In genomic region chr11:117954094-117954493, GRCm38 (mm10) we compare ENCODE assay signal across 10 mouse cellular contexts. TPM values are rescaled to one million over a fixed set of nuclear protein-coding genes. Genes with fewer than 3 reads are reported as not detected.
DNase-seq lines count a peak whose midpoint lies in the region; ATAC-seq lines count a peak whose summit lies in the region.
"Had no signal": no experiment of that assay in that cellular context is flagged by ENCODE, and none has a peak within 500 bp of the region (broad histone marks: within the 10 kb centered on the region; RNA-seq: fewer than 3 reads in every experiment).

No protein-coding gene starts in this region.

- H3K27me3 ChIP-seq in hindbrain, embryonic 16.5 days (replicated peaks; ENCODE audit: control insufficient read depth, insufficient read depth, low read length), result peaks cover 5% of the 10 kb centered on the region
- H3K27me3 ChIP-seq in hindbrain, embryonic 14.5 days (ENCODE audit: control insufficient read depth, insufficient read depth, low read length), result 0 out of 2 replicates have a peak, but pooled peaks cover 6% of the 10 kb centered on the region
- 0 out of 2 replicates have a peak, but pooled peaks cover 3% of the 10 kb centered on the region for H3K27me3 ChIP-seq in forebrain, embryonic 16.5 days (replicated peaks; ENCODE audit: control insufficient read depth, insufficient read depth, low read length)
- no peaks in the 10 kb centered on the region for H3K27me3 ChIP-seq in midbrain, embryonic 15.5 days (replicated peaks)
- H3K27me3 ChIP-seq: heart, embryonic 15.5 days had no signal

- WGBS in hindbrain, embryonic 16.5 days, result 36% methylated on average over 2 of the region's 2 CpGs
- WGBS in hindbrain, embryonic 14.5 days, result 59% methylated on average over 2 of the region's 2 CpGs
- 56% methylated on average over 2 of the region's 2 CpGs for WGBS in forebrain, embryonic 16.5 days
- WGBS in midbrain, embryonic 15.5 days, result 73% methylated on average over 2 of the region's 2 CpGs

- H3K27ac ChIP-seq in hindbrain, embryonic 16.5 days (ENCODE audit: low read depth, low read length), result no peak overlapping the region
- H3K27ac ChIP-seq in hindbrain, embryonic 14.5 days, result no peak overlapping the region
- H3K27ac ChIP-seq in forebrain, embryonic 16.5 days (ENCODE audit: low read length), result no peak overlapping the region
- no peak overlapping the region for H3K27ac ChIP-seq in midbrain, embryonic 15.5 days
- H3K27ac ChIP-seq: heart, embryonic 15.5 days; liver, embryonic 14.5 days had no signal

- no peaks in the 10 kb centered on the region for H3K36me3 ChIP-seq in hindbrain, embryonic 16.5 days (ENCODE audit: control insufficient read depth, insufficient read depth, low read length)
- H3K36me3 ChIP-seq in hindbrain, embryonic 14.5 days (replicated peaks; ENCODE audit: control insufficient read depth, insufficient read depth), result no peaks in the 10 kb centered on the region
- no peaks in the 10 kb centered on the region for H3K36me3 ChIP-seq in forebrain, embryonic 16.5 days (ENCODE audit: control insufficient read depth, insufficient read depth)
- no peaks in the 10 kb centered on the region for H3K36me3 ChIP-seq in midbrain, embryonic 15.5 days (replicated peaks)
- H3K36me3 ChIP-seq: heart, embryonic 15.5 days had no signal

- ATAC-seq in hindbrain, embryonic 16.5 days, result peak; percentile 58; the same call in 1 of the 2 replicates
- no peak for ATAC-seq in hindbrain, embryonic 14.5 days (ENCODE audit: low FRiP score)
- ATAC-seq in megakaryocyte, adult 5-6 weeks (ENCODE audit: poor library complexity, severe bottlenecking), result peak; percentile 68
- ATAC-seq in forebrain, embryonic 16.5 days, result no peak
- ATAC-seq in midbrain, embryonic 15.5 days (replicated peaks), result no peak

- no peaks in the 10 kb centered on the region for H3K9me3 ChIP-seq in hindbrain, embryonic 16.5 days (ENCODE audit: control insufficient read depth, low read length)
- H3K9me3 ChIP-seq in hindbrain, embryonic 14.5 days (ENCODE audit: control insufficient read depth, low read length), result no peaks in the 10 kb centered on the region
- no peaks in the 10 kb centered on the region for H3K9me3 ChIP-seq in forebrain, embryonic 16.5 days (ENCODE audit: control insufficient read depth, low read length)
- no peaks in the 10 kb centered on the region for H3K9me3 ChIP-seq in midbrain, embryonic 15.5 days
- H3K9me3 ChIP-seq: heart, embryonic 15.5 days had no signal

- DNase-seq in hindbrain, embryonic 14.5 days (ENCODE audit: low spot score), result no peak
- peak; percentile 90 for DNase-seq in 416B (ENCODE audit: low read depth)
- peak; percentile 59 for DNase-seq in T-cell, adult 2 months (ENCODE audit: low spot score)
- DNase-seq in frontal cortex, postnatal 10 days (ENCODE audit: low spot score in 2 of 2), result no peak

- H3K4me1 ChIP-seq in hindbrain, embryonic 16.5 days (ENCODE audit: control insufficient read depth, insufficient read depth, low read depth, low read length), result peaks cover 21% of the 10 kb centered on the region
- H3K4me1 ChIP-seq in hindbrain, embryonic 14.5 days (replicated peaks; ENCODE audit: control insufficient read depth, insufficient read depth, low read length), result peaks cover 9% of the 10 kb centered on the region
- peaks cover 29% of the 10 kb centered on the region for H3K4me1 ChIP-seq in forebrain, embryonic 16.5 days (replicated peaks; ENCODE audit: control insufficient read depth, insufficient read depth, low read length)
- H3K4me1 ChIP-seq in midbrain, embryonic 15.5 days, result peaks cover 15% of the 10 kb centered on the region

- no peak overlapping the region for H3K9ac ChIP-seq in hindbrain, embryonic 16.5 days (ENCODE audit: low read depth, low read length)
- H3K9ac ChIP-seq in hindbrain, embryonic 14.5 days, result no peak overlapping the region
- H3K9ac ChIP-seq in forebrain, embryonic 16.5 days (replicated peaks; ENCODE audit: low read depth, low read length), result no peak overlapping the region
- H3K9ac ChIP-seq in midbrain, embryonic 15.5 days, result no peak overlapping the region
- H3K9ac ChIP-seq: heart, embryonic 15.5 days; liver, embryonic 14.5 days had no signal

- H3K4me2 ChIP-seq in hindbrain, embryonic 16.5 days (ENCODE audit: low read length), result no peak overlapping the region
- no peak overlapping the region for H3K4me2 ChIP-seq in hindbrain, embryonic 14.5 days (replicated peaks)
- H3K4me2 ChIP-seq in forebrain, embryonic 16.5 days (ENCODE audit: low read length), result no peak overlapping the region
- H3K4me2 ChIP-seq in midbrain, embryonic 15.5 days, result no peak overlapping the region
- H3K4me2 ChIP-seq: heart, embryonic 15.5 days had no signal

- no peak overlapping the region for H3K4me3 ChIP-seq in hindbrain, embryonic 16.5 days (ENCODE audit: low read length)
- H3K4me3 ChIP-seq in hindbrain, embryonic 14.5 days (replicated peaks; ENCODE audit: low read length), result no peak overlapping the region
- H3K4me3 ChIP-seq in forebrain, embryonic 16.5 days (replicated peaks; ENCODE audit: low read length), result no peak overlapping the region
- no peak overlapping the region for H3K4me3 ChIP-seq in midbrain, embryonic 15.5 days
- H3K4me3 ChIP-seq: heart, embryonic 15.5 days had no signal

RNA-seq across cellular contexts. Expression of gene Socs3, which starts 15.8 kb away (rescaled TPM):
- polyA plus RNA-seq in hindbrain, embryonic 16.5 days (2015; fragmentation: Nextera tagmentation; extraction: Ambion mirVana), result 7.5 and 8.9 TPM in 2 replicates
- polyA plus RNA-seq in hindbrain, embryonic 14.5 days (2014; fragmentation: Nextera tagmentation; extraction: Ambion mirVana), result 2.9 and 3.0 TPM in 2 replicates
- total RNA-seq in megakaryocyte, adult 5-6 weeks (2015), result 2.0 and 3.1 TPM in 2 replicates
- 3.2 and 5.1 TPM in 2 replicates for total RNA-seq in megakaryocyte, adult 5-6 weeks (2017)
- 11.7 and 13.7 TPM in 2 replicates for polyA plus RNA-seq in forebrain, embryonic 16.5 days (2015; fragmentation: Nextera tagmentation; extraction: Ambion mirVana)
- polyA plus RNA-seq in midbrain, embryonic 15.5 days (2015; fragmentation: Nextera tagmentation; extraction: Ambion mirVana), result 8.7 and 8.9 TPM in 2 replicates

RNA-seq across cellular contexts. Expression of gene Pgs1, which starts 32.0 kb away (rescaled TPM):
- polyA plus RNA-seq in hindbrain, embryonic 16.5 days (2015; fragmentation: Nextera tagmentation; extraction: Ambion mirVana), result 67.3 and 68.4 TPM in 2 replicates
- 48.1 and 56.4 TPM in 2 replicates for polyA plus RNA-seq in hindbrain, embryonic 14.5 days (2014; fragmentation: Nextera tagmentation; extraction: Ambion mirVana)
- total RNA-seq in megakaryocyte, adult 5-6 weeks (2015), result 18.7 and 22.4 TPM in 2 replicates
- 26.7 and 27.2 TPM in 2 replicates for total RNA-seq in megakaryocyte, adult 5-6 weeks (2017)
- polyA plus RNA-seq in forebrain, embryonic 16.5 days (2015; fragmentation: Nextera tagmentation; extraction: Ambion mirVana), result 56.9 and 58.1 TPM in 2 replicates
- 62.5 and 63.5 TPM in 2 replicates for polyA plus RNA-seq in midbrain, embryonic 15.5 days (2015; fragmentation: Nextera tagmentation; extraction: Ambion mirVana)

Comparison
In these comparisons a context has a peak if more than half of its experiments do, and no peak if none do; other contexts are left out.
1. ATAC-seq: peak in hindbrain, embryonic 16.5 days (single experiment) and megakaryocyte, adult 5-6 weeks (single experiment); none in hindbrain, embryonic 14.5 days (single experiment), forebrain, embryonic 16.5 days (single experiment) and midbrain, embryonic 15.5 days (single experiment).
2. DNase-seq: peak in 416B (single experiment) and T-cell, adult 2 months (single experiment); none in hindbrain, embryonic 14.5 days (single experiment) and frontal cortex, postnatal 10 days (0 of 2).